Mouse (Mus musculus) cortical plate, adult 2 months (tissue): ENCODE data around the gene Cpsf6. TPM values are rescaled to one million over a fixed set of nuclear protein-coding genes. Genes with fewer than 3 reads are reported as not detected.

Source experiments
- H3K27ac ChIP-seq: fragments of 200-500 bp; 2 replicates; pipeline ENCODE4 v1.5.1; 2012; ENCODE audit warnings: low read length, control low read depth, inconsistent platforms; ENCODE audit not compliant: insufficient read depth
- H3K4me1 ChIP-seq: fragments of 200-500 bp; 2 replicates; pipeline ENCODE4 v1.6.1; 2011; ENCODE audit warnings: low read length; ENCODE audit not compliant: control insufficient read depth, insufficient read depth
- H3K4me3 ChIP-seq: fragments of 200-500 bp; 2 replicates; pipeline ENCODE4 v1.5.1; 2011; ENCODE audit warnings: mild to moderate bottlenecking, low read length, control low read depth; ENCODE audit not compliant: insufficient read depth
- CTCF ChIP-seq: fragments of 200-500 bp; IDR thresholded peaks from 2 replicates; pipeline ENCODE4 v1.5.1; 2011; ENCODE audit warnings: mild to moderate bottlenecking, control low read depth, low read length; ENCODE audit not compliant: insufficient read depth; ENCODE audit errors: extremely low read depth
- POLR2A ChIP-seq: fragments of 200-500 bp; IDR thresholded peaks from 2 replicates; pipeline ENCODE4 v1.6.1; 2011; ENCODE audit warnings: mild to moderate bottlenecking, low read length, control low read depth; ENCODE audit not compliant: insufficient read depth; ENCODE audit errors: extremely low read depth
- polyA plus RNA-seq: library from polyadenylated mRNA; depleted of rRNA; stranded (reverse); fragments of >200 nt; gene quantifications from 2 replicates; pipeline ENCODE4 v1.2.3, GENCODE M21; 2012; rRNA removed

Gene Cpsf6
- 60.4 and 61.3 TPM in 2 replicates for polyA plus RNA-seq

DNA sequence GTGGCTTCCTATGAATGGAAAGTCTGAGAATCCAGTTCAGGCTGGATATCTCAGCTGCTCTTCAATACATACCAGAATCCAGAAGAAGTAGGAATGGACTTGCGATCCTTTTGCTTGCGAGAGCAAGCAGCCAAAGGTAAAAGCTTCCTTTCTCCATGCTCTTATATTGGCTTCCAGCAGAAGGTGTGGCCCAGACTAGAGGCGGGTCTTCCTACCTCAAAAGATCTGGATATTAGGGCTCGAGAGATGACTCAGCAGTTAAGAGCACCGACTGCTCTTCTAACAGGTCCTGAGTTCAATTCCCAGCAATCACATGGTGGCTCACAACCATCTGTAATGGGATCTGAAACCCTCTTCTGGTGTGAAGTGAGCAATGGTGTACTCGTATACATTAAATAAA is at the start of gene Cpsf6:
Gene Cpsf6, minus strand, starts transcription at position 108 of the 400 bp plus-strand sequence.
- Histone ChIP-seq H3K4me1 (no peaks in the 10 kb centered on the region; the same call in 1 of the 2 replicates), H3K27ac (no peak within 1 kb of the TSS), H3K4me3 (no peak within 1 kb of the TSS)
- TF ChIP-seq CTCF (no peak), POLR2A (no peak)

- TF ChIP-seq POLR2A (no peak), CTCF (no peak)
- Histone ChIP-seq H3K4me1 (no peaks in the 10 kb centered on the region), H3K27ac (no peak overlapping the region), H3K4me3 (no peak overlapping the region)
These were observed 46.8 kb upstream of the Cpsf6 start for GRCm38 (mm10) chr10:117426615-117426969.

DNA sequence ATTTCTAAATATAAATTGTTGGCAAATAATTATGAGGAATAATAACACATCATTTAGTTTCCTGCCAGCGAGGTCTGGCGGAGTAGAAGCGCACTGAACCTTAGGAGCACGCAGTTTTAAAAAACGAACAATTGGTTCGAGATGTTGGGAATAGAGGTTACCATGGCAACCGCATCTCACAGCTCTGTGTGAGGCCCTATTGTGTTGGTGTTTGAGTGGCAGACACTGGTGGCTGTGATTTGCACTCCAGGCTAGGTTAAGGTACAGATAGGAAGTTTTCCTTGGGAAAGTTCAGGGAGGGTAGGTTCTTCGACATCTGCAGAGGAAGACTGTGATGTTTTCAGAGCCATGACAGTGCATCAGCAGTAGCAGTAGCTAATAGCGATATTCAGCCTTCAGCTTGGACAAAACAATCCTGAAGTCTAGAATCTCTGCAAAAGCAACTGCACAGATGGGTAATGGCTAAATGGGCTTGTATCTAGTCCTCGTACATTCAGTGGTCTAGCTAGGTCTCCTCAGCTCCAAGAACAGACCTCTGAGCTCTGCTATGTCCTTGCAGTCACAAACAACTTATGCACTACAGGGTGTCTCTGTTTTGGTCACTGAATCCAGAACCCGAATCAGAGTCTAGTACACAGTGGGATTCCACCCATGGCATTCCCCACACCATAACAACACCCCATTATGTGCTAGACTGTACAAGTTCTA is 46.2 kb upstream of the Cpsf6 start:
- no peaks in the 10 kb centered on the region for H3K4me1 ChIP-seq
- H3K4me3 ChIP-seq = no peak overlapping the region
- TF ChIP-seq CTCF (no peak), POLR2A (no peak)
- no peak overlapping the region for H3K27ac ChIP-seq

GRCm38 (mm10) chr10:117425013-117425412 is 45.2 kb upstream of the Cpsf6 start:
- H3K4me3 ChIP-seq = no peak overlapping the region
- no peak for TF ChIP-seq POLR2A
- TF ChIP-seq CTCF = no peak
- H3K27ac ChIP-seq = no peak overlapping the region
- H3K4me1 ChIP-seq = no peaks in the 10 kb centered on the region

DNA sequence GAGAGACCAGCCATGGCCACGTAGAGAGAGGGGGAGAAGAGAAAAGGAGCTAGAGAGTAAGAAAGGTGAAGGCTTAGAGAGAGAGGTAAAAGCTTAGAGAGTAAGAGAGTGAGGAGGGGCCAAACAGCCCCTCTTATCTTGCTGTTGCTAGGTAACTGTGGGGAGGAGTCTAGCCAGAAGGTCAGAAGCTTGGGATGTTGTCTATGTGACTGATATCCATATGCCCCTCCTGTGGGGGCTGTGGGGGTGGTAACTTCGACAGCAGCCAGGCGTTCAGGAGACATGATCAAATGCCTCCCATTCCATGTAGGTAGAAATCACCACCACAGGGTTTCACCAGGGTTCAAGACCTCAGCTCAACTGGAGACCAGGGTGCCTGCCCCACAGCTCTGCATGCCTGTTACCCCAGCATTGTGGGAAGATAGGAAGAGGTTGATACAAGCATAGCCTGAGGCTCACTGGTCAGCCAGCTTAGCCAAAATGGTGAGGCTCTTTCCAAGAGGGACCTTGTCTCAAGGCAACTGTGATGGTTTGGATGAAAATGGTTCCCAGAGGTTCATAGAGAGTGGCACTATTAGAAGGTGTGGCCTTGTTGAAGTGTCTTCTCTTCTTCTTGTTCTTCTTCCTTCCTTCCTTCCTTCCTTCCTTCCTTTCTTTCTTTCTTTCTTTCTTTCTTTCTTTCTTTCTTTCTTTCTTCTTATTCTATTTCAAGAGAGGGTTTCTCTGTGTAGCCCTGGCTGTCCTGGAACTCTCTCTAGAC is 44.5 kb upstream of the Cpsf6 start:
- Histone ChIP-seq H3K27ac (no peak overlapping the region), H3K4me1 (no peaks in the 10 kb centered on the region), H3K4me3 (no peak overlapping the region)
- no peak for TF ChIP-seq POLR2A
- no peak for TF ChIP-seq CTCF

GRCm38 (mm10) chr10:117423025-117424002 is 43.5 kb upstream of the Cpsf6 start:
- TF ChIP-seq CTCF = no peak
- TF ChIP-seq POLR2A = no peak
- H3K27ac ChIP-seq = no peak overlapping the region
- no peaks in the 10 kb centered on the region for H3K4me1 ChIP-seq
- H3K4me3 ChIP-seq = no peak overlapping the region

- no peak overlapping the region for H3K4me3 ChIP-seq
- no peak overlapping the region for H3K27ac ChIP-seq
- no peak for TF ChIP-seq CTCF
- no peak for TF ChIP-seq POLR2A
- no peaks in the 10 kb centered on the region for H3K4me1 ChIP-seq
These were observed 42.5 kb upstream of the Cpsf6 start for GRCm38 (mm10) chr10:117422174-117422808.

- Histone ChIP-seq H3K4me3 (no peak overlapping the region), H3K27ac (no peak overlapping the region), H3K4me1 (no peaks in the 10 kb centered on the region)
- TF ChIP-seq POLR2A = no peak
- TF ChIP-seq CTCF = no peak
These were observed 41.7 kb upstream of the Cpsf6 start for GRCm38 (mm10) chr10:117421283-117422107.
